Mouse (Mus musculus) erythroblast, embryonic 14.5 days (primary cell): Measurements from ENCODE around the gene Rcsd1.

Experiments
- GATA1 ChIP-seq: IDR thresholded peaks from 2 replicates; pipeline ENCODE4 v1.6.1; 2012; ENCODE audit warnings: low read length, inconsistent platforms, mixed read lengths
- TAL1 ChIP-seq: IDR thresholded peaks from 3 replicates; pipeline ENCODE4 v1.6.1; 2012; ENCODE audit warnings: low read length, inconsistent platforms, mixed read lengths

DNA sequence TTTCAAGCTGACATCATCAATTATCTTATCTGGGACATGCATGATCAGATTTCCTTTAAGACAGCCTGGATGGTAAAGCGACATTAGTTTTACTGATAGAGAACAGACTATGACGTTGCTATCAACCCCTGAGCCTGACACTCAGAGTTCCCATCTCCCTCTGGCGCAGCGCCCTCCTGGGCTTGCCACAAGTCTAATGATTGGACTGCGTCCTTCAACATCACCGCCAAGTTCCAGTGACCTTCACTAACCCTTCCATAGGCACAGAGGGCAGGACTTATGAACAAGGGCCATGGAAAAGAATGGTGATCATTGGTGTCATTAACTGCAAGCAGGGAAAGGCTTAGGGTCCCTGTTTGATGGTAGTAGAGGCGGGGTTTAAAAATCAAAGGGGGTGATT lies 12.7 kb downstream of the Rcsd1 start:
- TF ChIP-seq GATA1 (no peak), TAL1 (no peak)
